Mouse (Mus musculus): Measurements from ENCODE around the gene Rnf186.

Gene Rnf186

GRCm38 (mm10) chr4:138966866-138967265, at the start of gene Rnf186:
TSS of gene Rnf186 (plus strand) at chr4:138967112.
- peak; percentile 49 for DNase-seq (ENCODE audit: low read depth, low spot score)

DNA sequence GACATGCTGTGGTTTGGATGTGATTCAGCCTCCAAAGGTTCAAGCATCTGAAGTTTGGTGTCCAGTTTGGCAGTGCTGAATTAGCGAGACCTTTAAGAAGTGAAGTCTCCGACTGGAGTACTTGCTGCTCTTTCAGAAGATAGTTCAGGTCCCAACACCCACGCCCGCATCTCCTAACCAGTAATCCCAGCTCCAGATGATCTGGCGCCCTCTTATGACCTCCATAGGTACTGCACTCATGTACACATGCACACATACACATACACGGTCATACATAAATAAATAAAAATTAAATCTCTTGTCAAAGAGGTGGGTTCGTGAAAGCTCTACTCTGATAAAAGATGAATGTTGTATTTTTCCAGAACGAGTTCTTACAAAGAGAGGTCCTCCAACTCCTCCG, 49.6 kb upstream of the Rnf186 start:
- peak; percentile 70 for DNase-seq (ENCODE audit: low read depth, low spot score)

- DNase-seq (ENCODE audit: low read depth, low spot score): no peak
These were observed 45.4 kb upstream of the Rnf186 start for GRCm38 (mm10) chr4:138921254-138922130.

DNA sequence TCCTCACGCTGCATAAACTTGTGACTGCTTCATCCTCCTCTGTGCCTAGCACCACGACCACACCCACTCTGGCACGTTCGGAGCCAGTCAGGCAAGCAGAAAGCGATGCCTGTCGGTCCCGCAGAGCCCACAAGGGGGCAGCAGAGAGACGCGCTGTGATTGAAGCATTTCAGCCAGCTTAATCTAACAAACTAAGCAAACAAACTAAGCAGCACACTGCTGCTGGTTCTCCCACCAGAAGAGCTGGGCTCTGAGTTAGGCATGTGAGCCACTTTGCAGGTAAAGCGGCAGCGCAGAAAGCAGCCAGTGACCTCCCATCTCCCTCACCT, 44.8 kb upstream of the Rnf186 start:
- DNase-seq (ENCODE audit: low read depth, low spot score): peak; percentile 92

DNA sequence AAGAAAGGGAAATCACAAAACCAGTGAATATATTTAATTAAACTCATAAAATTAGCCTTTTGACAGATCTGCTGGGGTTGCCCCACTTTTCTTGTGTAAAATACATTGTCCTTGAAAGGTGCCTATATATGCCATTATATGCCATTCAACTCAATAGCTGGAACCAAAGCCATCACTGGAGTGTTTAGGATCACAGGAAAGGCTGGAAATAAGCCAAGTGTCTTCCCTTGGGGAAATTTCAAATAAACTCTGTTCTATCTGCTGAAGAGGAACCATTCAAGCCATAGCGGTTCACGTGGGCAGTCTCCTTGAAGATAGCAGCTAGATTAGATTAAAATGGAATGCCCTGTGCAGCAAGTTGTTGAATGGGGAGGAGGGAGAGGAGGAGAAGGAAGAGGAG, 41.4 kb upstream of the Rnf186 start:
- DNase-seq (ENCODE audit: low read depth, low spot score): no peak

GRCm38 (mm10) chr4:138933862-138934261, 33.0 kb upstream of the Rnf186 start:
- no peak for DNase-seq (ENCODE audit: low read depth, low spot score)

GRCm38 (mm10) chr4:138934456-138935145, 32.3 kb upstream of the Rnf186 start:
- no peak for DNase-seq (ENCODE audit: low read depth, low spot score)

- DNase-seq (ENCODE audit: low read depth, low spot score): no peak
These were observed 28.2 kb upstream of the Rnf186 start for GRCm38 (mm10) chr4:138938495-138939269.

- no peak for DNase-seq (ENCODE audit: low read depth, low spot score)
These were observed 27.4 kb upstream of the Rnf186 start for GRCm38 (mm10) chr4:138939481-138939880.

DNA sequence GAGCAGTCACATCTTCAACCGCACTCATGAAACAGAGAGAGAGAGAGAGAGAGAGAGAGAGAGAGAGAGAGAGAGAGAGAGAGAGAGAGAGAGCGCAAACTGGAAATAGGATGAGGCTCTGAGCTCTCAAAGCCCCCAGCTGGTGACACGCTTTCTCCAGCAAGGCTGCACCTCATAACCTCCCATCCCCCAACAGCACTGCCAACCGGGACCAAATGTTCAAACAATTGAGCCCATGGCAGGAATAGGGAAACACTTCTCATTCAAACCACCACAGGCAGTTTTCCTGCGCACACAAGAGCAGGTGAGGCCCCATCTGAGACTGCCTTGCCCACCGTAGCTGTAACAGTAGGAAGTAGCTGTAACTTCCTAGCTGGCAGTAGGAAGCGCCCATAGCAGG, 25.5 kb upstream of the Rnf186 start:
- no peak for DNase-seq (ENCODE audit: low read depth, low spot score)

GRCm38 (mm10) chr4:138941966-138942365, 24.9 kb upstream of the Rnf186 start:
- DNase-seq (ENCODE audit: low read depth, low spot score): no peak

- peak; percentile 95 for DNase-seq (ENCODE audit: low read depth, low spot score)
These were observed 23.2 kb upstream of the Rnf186 start for GRCm38 (mm10) chr4:138943730-138944129.

DNA sequence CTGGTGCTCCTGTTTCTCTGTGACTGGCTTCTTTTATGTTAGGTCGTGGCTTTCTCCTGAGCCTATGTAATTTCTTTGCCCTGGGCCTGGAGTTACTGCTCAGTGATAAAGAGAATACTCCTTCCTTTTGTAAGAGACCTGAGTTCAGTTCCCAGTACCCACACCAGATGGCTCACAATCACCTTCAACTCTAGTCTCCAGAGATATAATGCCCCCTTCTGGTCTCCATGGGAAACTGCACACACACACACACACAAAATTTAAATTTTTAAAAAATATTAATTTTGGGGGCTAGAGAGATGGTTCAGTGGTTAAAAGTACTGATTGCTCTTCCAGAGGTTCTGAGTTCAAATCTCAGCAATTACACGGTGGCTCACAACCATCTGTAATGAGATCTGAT, 18.7 kb upstream of the Rnf186 start:
- peak; percentile 65 for DNase-seq (ENCODE audit: low read depth, low spot score)

DNA sequence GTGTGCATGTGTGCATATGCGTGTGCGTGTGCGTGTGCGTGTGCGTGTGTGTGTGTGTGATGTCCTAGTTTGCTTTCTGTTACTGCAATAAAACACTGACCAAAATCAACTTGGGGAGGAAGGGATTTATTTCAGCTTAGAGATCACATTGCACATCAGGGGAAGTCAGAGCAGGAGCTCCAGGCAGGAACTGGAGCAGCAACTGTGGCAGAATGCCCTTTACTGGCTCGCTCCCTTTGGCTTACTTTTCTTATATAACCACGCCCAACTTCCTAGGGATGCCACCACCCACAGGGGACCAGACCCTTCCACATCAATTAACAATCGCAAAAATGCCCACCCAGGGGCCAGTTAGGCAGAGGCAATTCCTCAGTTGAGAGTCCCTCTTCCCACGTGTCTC, 8.3 kb upstream of the Rnf186 start:
- no peak for DNase-seq (ENCODE audit: low read depth, low spot score)

DNA sequence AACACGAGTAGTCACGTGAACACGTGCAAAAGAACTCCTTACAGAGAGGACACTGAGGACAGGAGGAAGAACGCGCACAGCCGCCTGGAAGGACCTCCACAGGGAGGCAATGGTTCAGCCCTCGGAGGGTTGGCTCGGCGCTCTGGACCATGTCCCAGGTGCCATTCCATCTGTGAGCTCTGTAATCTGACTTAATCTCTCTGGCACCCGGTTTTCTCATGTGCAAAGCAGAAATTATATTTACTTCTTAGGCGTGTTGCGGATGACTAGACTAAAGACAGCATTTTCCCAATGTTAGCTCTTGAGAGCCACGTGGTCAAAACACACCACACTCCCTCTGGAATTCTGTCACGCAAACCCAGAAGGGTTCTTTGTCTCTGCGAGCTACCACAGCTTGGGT, 7.8 kb upstream of the Rnf186 start:
- DNase-seq (ENCODE audit: low read depth, low spot score): no peak

DNA sequence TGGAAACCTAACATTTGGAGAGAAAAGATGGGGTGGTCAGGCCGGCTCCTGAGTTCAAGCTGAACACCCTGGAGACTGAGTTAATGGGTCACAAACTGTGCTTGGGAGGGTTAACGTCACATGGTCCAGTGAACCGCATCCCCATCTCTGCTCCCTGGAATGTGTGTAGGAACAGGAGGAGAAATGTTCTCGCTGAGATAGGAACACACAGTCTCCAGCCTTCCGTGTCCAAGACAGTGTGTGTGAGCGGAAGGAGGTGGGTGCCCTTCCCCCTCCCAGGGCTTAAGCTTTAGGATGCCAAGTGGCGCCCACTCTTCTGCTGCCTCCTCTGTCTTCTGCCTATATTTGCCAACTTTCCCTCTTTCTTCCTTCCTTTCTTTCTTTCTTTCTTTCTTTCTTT, 7.0 kb upstream of the Rnf186 start:
- no peak for DNase-seq (ENCODE audit: low read depth, low spot score)

DNA sequence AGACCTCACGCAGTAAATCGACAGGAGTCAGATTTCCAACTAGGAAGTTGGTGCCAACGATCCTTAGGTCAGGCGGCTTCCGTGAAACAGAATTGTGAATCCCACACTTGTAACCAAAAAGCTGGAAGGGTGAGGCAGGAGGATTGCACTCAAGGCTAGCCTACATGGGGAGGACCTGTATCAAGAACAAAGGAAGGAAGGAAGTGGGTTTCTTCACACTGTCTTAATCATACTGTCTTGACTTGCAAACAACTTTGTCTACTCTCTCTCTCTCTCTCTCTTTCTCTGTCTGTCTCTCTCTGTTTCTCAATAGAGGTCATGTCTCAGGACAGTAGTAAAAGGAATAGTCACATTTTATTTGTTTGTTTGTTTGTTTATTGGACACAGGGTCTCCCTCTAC, 4.2 kb upstream of the Rnf186 start:
- DNase-seq (ENCODE audit: low read depth, low spot score): no peak

GRCm38 (mm10) chr4:138965871-138966270, 1.0 kb upstream of the Rnf186 start:
- DNase-seq (ENCODE audit: low read depth, low spot score): no peak

DNA sequence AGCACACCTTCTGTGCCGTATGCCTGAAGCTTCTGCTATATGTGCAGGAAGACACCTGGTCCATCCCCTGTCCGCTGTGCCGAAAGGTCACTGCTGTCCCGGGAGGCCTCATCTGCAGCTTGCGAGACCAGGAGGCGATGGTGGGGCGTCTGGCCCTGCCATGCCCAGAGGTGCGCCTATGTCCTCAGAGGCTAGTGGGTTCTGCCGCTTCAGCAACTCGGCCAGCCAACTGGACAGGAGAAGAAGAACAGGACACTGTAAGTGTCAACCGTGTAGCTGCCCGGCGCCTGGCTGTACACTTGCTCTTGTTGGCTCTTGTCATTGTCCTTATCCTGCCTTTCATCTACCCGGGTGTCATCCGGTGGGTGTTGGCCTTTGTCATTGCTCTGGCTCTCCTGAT, 573 bp downstream of the Rnf186 start:
- no peak for DNase-seq (ENCODE audit: low read depth, low spot score)

DNA sequence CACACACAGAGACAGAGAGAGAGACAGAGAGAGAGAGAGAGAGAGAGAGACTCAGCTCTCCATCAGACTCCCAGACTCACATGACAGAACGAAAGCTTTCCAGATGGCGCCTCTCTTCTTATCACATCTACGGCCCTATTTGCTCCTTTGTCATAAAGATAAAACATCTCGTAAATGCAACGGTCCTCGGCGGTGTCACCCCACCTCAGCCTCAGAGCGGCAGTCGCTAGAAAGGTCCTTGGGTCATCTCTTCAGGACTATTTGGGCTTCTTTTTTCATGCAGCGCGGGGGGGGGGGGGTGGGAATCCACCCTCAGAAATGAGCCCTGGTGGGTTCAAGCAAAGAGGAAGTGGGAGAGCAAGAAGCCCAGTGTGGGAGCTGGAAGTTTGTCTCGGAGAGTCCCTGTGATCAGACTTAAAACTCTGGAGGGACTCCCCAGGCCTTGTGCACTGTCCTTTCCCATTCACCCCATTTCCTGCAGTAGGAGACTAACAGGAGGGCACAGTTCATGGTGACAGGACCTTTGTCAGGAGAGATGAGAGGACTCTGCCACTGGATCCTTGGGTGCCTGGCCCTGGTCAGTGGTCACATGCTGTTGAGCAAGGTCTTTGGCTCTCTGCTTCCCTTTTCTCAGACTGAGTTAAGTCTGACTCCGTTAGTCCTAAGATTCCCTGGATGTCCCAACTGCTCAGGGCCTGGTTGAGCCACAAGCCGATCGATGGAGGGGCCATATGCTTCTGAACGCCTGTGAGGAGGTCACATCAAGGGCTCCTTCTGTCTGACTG, 2.1 kb downstream of the Rnf186 start:
- DNase-seq (ENCODE audit: low read depth, low spot score): no peak

- no peak for DNase-seq (ENCODE audit: low read depth, low spot score)
These were observed 2.8 kb downstream of the Rnf186 start for GRCm38 (mm10) chr4:138969736-138970135.

DNA sequence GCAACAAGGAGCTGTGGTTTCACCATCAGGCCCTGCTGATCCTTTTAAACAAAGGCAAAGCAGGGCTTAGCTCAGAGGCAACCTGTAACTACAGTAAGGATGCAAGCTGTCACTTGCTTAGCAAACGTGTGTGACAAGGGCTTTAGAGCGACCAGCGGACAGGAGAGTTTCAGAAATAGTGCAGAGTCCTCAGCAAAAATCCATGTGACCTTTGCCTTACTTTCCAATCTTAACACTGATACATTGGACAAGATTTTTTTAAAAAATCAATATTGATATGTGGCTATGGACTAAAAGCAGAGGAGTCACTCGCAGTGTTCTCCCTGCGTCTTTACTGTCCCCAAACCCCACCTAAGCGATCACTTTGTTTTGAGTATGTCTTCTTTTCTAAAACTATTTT, 4.5 kb downstream of the Rnf186 start:
- DNase-seq (ENCODE audit: low read depth, low spot score): no peak

All from R1 (cell line).